Mouse (Mus musculus) thymus, adult 2 months (tissue): ENCODE measurements around the gene Gpc1.

ENCODE experiments used
- CTCF ChIP-seq: fragments of 200-500 bp; IDR thresholded peaks from 2 replicates; pipeline ENCODE4 v1.5.1; 2012; ENCODE audit warnings: mild to moderate bottlenecking, control low read depth, low read length, moderate library complexity, borderline replicate concordance; ENCODE audit not compliant: control insufficient read depth, poor library complexity, insufficient read depth; ENCODE audit errors: extremely low read depth
- POLR2A ChIP-seq: fragments of 200-500 bp; IDR thresholded peaks from 2 replicates; pipeline ENCODE4 v1.6.1; 2012; ENCODE audit warnings: mild to moderate bottlenecking, low read length, control low read depth, moderate library complexity; ENCODE audit not compliant: control insufficient read depth, poor library complexity, insufficient read depth; ENCODE audit errors: extremely low read depth

DNA sequence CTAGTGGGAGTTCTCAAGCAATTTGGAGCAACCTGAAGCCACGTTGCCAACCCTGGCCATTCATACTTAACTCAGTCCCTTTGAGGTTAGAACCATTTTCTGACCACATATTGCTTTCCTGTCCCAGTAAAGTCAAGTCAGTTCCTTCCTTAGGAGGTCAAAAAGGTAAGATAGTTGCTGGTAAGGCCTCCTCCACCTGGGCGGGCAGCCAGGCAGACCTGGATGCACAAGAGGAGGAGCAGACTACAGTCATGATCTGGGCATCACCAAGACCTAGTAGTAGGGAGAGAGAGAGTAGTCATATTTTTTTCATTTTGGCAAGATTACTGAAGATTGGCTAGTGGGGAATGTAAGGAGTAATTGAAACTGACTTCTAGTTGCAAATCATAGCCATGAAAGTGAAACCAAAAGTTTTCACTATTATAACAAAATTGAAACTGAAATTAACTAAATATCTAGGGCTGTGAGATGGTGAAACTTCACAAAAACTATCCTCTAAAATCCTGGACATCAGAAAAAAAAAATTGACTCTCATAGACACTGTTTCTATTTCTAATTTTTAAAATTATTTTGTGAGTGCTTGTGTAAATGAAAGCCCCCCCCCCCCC, 74.4 kb downstream of the Gpc1 start:
- TF ChIP-seq CTCF (no peak), POLR2A (no peak)
